Mouse (Mus musculus) neural tube, embryonic 10.5 days (tissue): ENCODE results near the gene Taok3.

Source experiments
- DNase-seq: peaks from one replicate; pipeline ENCODE4 v3.0.0-alpha.2; 2017; ENCODE audit warnings: low spot score; ENCODE audit errors: extremely low spot score

Taok3 gene

DNA sequence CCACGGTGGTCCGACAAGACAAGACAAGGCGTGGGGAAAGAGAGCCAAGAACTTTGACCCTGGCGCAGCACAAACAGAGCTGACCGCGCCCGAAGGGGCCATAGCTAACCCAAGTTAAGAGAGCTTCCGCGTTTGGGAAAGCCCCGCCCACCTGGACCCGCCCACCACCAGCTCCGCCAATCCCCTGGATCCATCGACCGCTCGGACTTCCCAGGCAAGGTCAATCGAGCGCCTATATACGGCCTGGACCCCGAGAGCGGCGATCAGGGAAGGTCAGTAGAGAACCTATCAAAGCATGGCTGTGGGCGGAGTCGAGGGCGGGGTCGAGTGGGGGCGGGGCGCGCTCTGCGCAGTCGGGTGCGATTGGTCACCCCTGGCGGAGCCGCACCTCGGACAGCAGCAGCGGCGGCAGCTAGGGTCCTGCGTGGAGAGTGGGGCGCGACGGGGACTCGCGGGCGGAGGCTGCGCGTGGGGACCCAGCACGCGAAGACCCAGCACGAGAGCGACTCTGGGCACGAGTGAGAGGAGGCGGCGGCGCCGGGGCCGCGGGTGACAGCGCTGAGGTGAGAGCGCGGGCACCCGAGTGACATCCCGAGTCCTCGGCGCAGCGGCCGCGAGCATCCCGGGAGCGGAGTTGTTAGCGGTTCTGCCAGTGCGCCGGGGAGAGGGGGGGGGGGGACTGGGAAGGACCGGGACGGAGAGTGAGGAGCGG lies at the start of gene Taok3:
Taok3 (plus strand) TSS at position 353 of the 712 bp plus-strand sequence.
- peak; percentile 100 for DNase-seq

DNA sequence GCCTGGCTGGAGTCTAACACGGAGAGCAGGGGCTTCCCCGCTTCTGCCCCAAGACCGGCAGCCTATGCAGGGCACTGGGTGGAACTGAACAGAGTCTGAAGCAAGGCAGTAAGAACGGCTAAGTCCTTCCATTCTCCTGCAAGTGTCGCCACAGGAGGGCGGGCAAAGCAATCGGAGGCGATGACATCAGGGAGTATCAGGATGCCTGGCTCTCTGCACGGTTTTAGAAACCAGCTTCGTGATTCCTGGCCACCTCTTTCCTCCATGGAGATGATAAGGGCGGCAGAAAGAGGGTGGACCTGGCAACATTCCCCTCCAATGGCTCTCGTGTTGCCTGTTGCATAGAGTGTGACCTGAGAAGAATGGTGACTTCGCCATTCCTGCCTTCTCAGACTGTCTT lies 32.2 kb upstream of the Taok3 start:
- DNase-seq = peak; percentile 17

DNA sequence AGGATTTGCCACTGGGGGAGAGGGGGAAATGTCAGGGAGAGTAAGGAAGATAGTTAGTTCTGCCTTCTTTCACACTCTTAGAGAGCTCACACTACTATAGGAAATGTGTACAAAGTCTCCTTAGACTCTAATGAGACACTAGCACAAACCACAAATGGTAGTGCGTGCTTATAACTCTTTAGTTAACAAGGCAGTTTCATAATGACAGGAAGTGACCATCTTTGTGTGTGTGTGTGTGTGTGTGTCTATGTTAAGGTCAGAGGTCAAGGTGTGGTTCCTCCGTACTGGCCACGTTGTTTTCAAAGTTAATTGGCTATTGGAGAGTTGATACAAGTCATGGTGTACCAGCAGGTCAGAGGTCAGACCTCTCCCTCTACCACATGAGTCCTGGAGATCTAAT lies 30.8 kb upstream of the Taok3 start:
- DNase-seq = no peak

DNA sequence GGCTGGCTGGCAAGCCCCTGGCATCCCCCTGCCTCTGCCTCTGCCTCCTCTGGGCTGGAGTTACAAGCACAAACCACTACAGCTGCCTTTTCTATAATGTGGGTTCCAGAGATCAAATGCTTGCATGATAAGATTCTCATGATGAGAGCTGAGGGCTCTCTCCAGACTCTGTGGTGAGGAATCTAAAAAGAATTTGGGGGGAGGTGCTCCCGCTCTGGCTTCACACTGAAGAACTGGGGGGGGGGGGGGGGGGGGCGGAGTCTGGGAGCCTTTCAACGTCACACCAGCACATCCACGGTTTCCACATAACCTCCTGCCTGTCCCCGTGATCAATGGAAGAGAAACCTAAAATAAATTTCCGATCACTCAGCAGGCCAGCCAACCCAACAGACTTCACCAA lies 30.1 kb upstream of the Taok3 start:
- DNase-seq = no peak

DNA sequence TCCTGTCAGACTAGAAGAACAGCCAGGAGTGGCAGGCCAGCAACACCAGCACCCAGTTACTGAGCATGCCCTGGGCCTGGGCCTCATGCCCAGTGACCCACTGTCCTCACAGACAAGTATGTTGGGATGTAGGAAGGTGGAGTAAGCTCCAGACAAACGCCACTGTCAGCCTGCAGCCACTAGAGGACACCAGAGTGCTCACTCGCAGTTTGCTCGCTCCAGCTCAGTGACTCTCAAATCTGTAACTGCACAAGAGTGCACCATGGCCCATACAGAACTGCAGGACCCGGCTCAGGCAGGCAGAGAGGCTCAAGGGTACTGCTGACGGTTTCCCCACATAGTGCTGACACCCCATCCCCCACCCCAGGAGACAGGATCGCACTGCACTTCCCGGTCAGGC lies 25.5 kb upstream of the Taok3 start:
- peak; percentile 22 for DNase-seq

DNA sequence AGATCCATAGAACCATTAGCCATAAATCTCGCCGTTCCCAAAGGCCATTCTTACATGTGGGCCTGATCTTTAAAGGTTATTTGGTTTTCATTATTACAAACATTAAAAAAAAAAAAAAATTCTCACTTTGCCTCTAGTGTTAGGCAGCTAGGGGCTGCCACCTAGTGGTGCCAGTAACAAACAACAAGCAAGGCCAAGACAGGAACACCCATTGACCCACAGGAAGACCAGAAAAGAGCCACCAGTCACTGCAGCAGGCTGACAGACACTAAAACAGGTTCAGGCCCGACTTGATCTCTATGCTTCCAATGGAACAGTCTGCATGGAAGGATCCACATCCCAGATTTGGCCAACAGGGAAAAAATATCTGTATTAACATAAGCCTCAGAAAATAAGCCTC lies 23.2 kb upstream of the Taok3 start:
- DNase-seq = peak; percentile 39

DNA sequence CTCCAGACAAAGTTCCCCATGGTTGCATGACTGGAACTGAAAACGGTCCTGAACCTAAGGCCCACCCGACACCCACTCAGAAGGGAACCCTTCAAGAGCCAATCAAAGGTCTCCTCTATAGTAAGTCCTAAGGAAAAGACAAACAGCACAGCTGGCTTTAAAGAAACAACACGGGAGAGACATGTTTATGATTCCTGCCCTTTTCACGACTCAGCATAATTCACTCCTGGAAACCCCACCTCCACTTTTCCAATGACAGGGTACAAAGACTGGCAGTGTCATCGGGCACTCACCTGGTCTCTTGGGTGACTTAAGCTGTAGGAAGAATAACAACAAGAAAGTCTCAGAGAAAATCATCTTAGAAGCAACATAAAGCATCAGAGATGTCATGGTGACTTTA lies 20.9 kb upstream of the Taok3 start:
- no peak for DNase-seq

DNA sequence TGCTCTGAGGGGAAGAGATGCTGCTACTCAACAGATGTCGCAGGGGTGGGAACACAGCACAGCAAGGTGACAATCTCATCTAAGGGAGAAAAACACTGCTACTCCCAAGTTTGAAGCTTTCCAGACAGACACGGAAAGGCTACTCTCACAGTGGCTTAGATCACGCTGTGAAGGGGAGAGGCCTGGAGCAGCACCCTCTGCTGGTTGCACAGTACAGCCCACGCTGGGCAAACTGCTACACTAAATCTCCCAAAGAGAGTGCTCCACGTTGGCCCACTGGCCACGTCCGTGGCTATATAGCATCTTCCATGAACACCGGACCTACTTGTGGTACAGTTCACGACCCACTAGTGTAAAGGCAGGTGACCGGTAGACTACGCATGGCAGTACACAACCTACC lies 20.2 kb upstream of the Taok3 start:
- DNase-seq = no peak

DNA sequence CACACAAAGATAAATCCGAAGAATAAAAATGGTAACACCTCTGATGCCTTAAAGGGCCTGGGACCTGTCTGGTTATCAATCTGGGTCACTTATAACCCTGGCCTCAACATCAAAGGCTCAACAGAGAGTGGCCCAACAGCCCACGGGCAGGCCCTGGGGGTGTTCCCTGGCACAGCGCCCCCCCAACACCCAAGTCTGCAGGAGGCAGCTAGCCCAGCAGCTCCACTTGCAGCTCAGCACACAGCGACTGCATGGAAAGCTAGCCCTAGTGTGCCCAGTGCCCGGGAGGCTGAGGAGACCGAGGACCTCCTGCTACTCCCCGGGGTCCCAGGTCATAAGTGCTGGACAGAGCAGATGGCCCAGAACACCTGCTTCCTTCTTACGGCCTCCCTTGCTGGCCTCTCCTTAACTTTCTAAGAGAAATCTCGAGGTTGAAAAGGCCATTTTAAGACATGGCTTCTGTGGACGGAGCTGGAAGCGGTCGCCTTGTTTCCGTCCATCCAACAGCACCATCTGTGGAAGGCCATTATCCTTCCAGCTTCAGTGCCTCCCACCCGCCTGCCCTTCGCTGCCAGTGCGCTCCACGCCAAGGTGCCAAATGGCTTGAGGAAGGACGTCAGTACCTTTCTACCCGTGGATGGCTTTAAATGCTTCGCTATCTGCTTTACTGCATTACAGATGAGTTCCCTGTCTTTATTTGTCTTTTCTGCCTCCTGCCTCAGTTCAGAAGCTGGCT lies 16.6 kb upstream of the Taok3 start:
- no peak for DNase-seq

DNA sequence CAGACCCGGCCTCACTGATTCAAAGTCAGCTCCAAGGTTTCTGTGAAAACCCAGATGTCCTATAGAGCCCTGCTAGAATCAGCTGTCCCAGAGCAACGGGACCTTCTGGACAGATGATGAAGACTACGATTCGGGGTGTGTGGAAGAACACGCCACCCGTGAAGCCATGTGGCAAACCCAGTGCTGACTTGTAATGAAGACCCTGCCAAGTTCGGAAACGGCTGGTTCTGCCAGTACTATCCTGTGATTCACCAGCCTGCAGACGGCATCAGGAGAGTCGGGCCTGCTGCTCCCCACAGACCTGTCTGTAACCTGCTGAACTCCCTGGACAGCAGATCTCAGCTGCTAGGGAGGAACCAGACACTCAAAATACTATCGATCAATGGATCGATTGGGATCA lies 15.6 kb upstream of the Taok3 start:
- DNase-seq = no peak

DNA sequence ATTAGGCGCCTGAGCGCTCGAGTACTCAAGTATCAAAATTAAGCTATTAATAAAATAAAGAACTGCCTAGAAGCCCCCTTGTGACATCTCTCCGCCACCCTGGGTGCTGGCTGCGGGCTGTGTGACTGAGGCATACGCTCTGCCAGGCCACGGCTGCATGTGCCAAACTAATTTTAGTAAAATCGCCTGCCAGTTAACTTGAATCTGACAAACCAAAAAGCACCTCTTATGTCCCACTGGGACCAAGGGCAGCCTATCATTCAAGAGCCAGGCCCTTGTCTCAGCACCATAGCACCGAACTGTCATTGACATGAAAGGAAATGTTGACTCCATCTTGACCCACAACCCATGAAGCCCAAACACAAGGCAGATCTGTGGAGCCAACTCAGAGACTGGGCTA lies 14.2 kb upstream of the Taok3 start:
- no peak for DNase-seq

DNA sequence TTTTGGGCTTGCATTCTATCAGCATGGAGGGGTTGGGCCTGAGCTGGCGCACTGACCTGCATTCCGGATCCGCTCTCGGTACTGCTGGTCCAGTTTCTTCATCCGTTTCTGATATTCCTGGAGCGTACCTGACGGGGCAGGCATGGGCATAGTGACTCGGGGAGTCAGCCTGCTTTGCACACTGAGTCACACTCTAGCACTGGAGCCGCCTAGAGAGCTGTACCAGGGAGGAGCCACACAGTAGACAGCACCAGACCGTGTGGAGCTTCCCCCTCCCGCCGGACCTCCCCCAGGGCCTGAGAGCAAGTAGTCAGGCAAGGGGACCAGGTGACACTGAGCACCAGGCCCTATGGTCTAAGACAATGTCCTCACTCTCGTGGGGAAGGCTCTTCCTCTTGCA lies 11.6 kb upstream of the Taok3 start:
- DNase-seq = no peak

DNA sequence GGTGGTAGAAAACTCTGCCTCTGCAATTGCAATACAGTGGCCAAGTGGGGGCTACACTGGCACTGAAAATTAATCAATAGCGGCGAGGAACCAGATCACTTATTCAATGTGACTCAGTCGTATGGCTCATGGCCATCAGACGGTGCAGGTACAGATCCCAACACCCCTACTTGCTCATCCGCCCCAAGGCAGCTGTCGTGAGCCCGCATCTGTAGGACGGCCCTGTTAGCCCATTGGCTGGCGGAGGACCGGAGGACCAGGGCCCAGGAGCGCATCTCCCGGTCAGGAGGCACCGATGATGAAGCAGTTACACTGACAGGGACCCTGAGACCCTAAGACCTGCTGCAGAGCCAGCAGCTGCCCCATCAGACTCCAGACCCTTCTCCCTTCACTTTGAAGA lies 11.2 kb upstream of the Taok3 start:
- no peak for DNase-seq

DNA sequence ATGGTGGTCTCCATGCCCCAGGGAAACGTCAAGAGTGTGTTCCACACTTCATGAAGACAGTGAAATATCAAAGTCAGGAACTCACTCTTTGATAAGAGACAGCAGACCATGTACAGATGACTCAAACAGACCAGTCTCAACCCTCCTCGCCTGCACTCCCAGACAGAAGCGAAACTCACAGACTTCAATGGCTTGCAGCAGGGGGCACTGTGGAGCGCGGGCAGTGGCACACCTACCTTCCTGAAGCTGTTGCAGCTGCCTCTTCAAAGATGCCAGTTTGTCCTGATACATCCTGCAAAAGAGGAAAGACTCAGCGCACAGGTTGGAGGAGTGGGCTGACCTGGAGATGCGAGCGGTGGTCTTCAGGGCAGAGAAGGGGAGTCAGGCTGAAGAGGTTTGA lies 10.4 kb upstream of the Taok3 start:
- no peak for DNase-seq

DNA sequence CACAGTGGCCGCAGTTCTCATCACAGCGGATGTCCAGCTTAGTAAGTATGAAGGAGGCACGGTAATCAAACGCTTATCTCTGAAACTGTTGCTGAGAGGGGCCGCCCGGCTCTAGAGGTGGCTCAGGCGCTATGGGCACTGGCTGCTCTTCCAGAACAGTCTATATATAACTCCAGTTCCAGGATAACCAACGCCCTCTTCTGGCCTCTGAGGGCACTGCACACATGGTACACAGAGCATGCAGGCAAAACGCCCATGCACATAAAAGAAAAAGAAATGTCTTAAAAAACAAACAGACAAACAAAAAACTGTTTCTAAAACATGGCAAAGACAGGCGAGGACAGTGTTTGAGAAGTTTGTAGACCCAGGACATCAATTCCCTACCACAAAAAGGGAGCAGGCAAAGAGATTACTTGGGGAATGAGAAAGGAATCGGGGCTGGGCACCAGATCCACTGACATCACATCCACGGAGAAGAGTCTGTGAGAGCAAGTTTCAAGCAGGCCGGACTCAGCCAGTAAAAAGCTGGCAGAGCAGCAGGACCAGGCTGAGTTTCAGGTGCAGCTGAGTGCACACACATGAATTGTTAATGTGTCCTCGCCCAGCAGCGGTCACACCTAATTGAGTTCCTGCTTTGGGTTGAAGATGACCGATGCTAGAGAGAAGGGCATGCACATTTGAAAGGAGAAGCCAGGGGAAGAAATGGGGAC lies 8.7 kb upstream of the Taok3 start:
- no peak for DNase-seq

DNA sequence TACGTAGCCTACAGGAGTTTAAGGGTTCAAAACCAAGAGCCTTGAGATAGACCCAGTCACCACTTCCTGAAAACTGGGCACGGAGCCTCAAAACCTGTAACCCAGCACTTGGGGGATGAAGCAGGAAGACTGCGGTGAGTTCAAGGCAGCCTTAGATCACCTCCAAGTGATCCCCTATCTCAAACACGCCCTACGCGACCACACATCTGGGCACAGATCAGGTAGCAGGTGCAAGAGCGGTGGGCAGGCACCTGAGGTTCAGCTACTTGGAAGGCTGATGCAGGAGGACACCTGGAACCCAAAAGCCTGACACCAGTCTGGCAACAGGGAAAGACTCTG lies 8.2 kb upstream of the Taok3 start:
- no peak for DNase-seq

DNA sequence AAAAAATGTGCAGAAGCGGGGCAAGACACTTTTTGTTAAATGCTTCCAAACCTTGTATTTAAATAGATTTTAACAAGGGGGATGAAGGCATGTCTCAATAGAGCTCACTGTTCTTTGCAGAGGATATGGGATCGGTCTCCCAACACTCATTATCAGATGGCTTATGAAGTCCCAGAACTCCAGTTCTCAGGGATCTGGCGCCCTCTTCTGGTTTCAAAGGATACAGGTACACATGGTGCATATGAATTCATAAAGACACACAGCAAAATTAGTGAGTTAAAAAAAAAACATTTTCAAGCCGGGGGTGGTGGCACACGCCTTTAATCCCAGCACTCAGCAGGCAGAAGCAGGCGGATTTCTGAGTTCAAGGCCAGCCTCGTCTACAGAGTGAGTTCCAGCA lies 6.6 kb upstream of the Taok3 start:
- no peak for DNase-seq

DNA sequence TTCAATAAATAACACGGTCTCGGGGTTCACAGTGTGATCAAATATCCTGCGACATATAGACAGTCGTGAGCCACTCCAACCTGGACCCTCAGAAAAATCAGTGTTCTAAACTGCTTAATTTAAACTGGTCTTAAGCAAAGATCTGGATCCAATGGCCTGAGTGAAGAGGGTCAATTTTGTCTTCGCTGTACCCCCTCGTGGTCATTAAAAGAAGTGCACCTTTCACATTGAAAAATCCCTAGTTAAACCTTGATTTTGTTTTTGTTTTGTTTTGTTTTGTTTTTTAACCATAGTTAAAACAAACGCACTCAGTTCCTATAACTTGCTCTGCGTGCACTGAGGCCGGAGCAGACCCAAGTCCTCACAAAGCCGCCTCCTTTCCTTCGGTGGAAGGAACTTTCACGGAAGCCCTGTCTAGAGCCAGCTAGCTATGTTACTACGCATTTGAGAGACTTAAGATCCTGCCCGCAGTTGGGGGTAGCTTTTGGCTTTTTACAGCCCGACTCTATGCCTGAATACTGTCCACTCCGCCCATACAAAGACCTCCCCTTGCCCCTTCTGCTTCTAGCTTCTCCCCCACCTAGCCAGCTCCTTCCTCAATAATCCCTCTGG lies 5.2 kb upstream of the Taok3 start:
- DNase-seq = peak; percentile 46

DNA sequence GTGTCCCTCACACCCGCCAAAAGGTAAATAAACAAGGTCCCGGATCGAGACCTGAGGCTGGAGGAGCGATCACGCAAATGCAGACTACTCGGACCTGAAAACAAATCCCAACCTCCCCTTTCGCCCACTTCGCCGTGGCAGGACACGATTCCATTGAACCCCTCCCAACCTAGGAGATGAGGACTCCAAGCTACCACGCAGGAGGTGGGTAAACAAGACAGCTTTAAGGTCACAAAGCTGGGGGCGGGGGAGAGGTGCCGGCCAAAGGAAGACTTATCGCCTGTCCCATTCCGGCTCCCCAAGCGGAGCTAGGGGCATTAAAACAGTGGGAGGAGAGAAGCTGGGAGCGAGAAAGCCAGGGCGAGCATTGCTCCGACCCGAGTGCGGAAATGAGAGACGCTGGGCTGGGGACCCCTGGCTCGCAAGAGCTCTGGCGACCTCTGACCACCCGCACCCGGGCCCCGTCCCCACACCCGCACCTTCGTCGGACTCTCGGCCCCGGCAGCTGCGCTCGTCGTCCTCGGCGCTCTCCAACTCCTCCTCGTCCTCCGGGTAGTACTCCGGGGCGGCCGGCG lies 4.6 kb upstream of the Taok3 start:
- peak; percentile 63 for DNase-seq

DNA sequence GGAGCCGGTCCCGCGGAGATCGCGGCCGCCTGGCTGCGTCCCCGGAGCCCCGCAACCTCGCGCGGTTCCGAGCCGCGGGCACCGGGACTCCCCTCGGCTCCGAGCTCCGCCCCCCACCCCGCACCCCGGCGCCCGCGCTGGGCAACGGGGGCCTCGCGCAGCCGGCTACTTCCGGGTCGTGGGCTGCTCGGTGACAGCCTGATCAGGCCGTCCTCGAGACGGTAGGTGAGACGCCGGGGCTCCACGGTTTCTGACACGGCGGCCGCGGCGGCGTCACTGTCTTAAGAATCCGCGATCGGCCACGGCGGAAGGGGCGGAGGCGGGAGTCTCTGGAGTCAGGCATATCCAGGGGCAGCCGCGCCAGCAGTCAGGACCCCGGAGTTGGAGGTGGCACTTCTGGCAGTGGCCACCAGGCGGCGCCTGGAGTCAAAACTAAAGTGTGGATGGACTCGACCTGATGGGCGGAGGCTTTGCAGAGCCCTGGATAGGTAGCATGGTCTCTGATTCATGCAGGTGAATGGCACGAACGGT lies 4.0 kb upstream of the Taok3 start, which contains the start of gene Suds3:
Suds3 (minus strand) TSS at position 278 of the 531 bp plus-strand sequence.
- peak; percentile 97 for DNase-seq

DNA sequence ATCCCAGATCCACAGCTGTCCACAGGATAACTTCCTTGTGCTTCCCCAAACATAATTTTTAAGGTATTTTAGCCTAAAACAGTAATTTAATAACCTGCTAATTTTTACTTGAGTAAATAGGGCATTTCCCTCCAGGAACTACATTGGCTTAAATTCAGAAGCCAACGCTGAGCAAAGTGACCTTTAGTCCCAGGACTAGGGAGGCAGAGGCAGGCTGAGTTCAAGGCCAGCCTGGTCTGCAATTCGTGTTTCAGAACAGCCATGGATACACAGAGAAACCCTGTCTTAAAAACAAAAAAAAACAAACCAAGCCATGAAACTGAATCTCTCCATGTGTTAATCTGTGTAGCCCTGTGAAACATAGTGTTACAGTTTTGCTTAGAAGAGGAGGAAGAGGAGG lies 3.3 kb upstream of the Taok3 start:
- no peak for DNase-seq

DNA sequence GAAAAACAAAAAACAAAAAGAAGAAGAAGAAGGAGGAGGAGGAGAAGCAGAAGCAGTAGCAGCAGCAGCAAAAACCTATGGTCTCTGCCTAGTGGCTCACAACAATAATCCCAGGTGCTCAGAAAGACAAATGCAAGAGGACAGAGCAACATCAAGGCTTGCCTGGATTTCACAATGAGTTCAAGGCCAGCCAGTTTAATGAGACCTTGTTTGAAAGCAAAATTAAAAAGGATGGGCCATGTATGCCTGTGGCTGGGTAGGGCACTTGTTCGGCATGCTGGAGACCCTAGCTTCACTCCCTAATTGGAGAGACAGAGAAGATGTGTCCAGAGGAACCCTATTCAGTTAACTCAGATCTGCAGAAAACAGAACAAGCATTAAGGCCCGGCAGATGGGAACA lies 2.7 kb upstream of the Taok3 start:
- no peak for DNase-seq
